Mouse (Mus musculus): ENCODE results near the gene Itga5. TPM values are rescaled to one million over a fixed set of nuclear protein-coding genes. Genes with fewer than 3 reads are reported as not detected.

The Itga5 gene
- polyA plus RNA-seq, 1 experiment from 2014 or later, result 19.4 TPM

GRCm38 (mm10) chr15:103301547-103302340, 64.8 kb downstream of the Itga5 start:
- Histone ChIP-seq H3K4me3 (replicated peaks; ENCODE audit: low read depth, low read length) (no peak overlapping the region), H3K9me3 (replicated peaks; ENCODE audit: low read length) (no peaks in the 10 kb centered on the region), H3K4me1 (replicated peaks; ENCODE audit: insufficient read depth, low read length) (peaks cover 59% of the 10 kb centered on the region), H3K27ac (peak overlapping the region; percentile 96), H3K36me3 (ENCODE audit: insufficient read depth, low read length) (0 out of 2 replicates have a peak, but pooled peaks cover 8% of the 10 kb centered on the region), H3K9ac (ENCODE audit: low read depth, low read length) (0 out of 2 replicates have a peak overlapping the region, but pooled peaks have one; percentile 5), H3K27me3 (ENCODE audit: insufficient read depth, low read length) (no peaks in the 10 kb centered on the region), H3K4me2 (ENCODE audit: low read length) (no peak overlapping the region)
- no peak for ATAC-seq (replicated peaks; ENCODE audit: low FRiP score, low read depth)
- WGBS, result 29% methylated on average over 5 of the region's 5 CpGs
- TF ChIP-seq CTCF (IDR thresholded peaks at IDR 0.05; ENCODE audit: low read depth), result no peak
- DNase-seq (ENCODE audit: low spot score), result peak; percentile 77

- no peak for ATAC-seq (replicated peaks; ENCODE audit: low FRiP score, low read depth)
- peaks cover 56% of the 10 kb centered on the region for H3K4me1 ChIP-seq (replicated peaks; ENCODE audit: insufficient read depth, low read length)
Measured at GRCm38 (mm10) chr15:103301046-103301445, 65.5 kb downstream of the Itga5 start.

GRCm38 (mm10) chr15:103300560-103300959, 66.0 kb downstream of the Itga5 start:
- H3K27me3 ChIP-seq (ENCODE audit: insufficient read depth, low read length), result no peaks in the 10 kb centered on the region
- H3K4me2 ChIP-seq (ENCODE audit: low read length), result peak overlapping the region; percentile 45
- peak overlapping the region; percentile 41; the same call in 1 of the 2 replicates for H3K9ac ChIP-seq (ENCODE audit: low read depth, low read length)
- peaks cover 60% of the 10 kb centered on the region for H3K4me1 ChIP-seq (replicated peaks; ENCODE audit: insufficient read depth, low read length)
- ATAC-seq (replicated peaks; ENCODE audit: low FRiP score, low read depth), result no peak
- H3K36me3 ChIP-seq (ENCODE audit: insufficient read depth, low read length), result 0 out of 2 replicates have a peak, but pooled peaks cover 12% of the 10 kb centered on the region
- 17% methylated on average over 2 of the region's 2 CpGs for WGBS
- TF ChIP-seq CTCF (IDR thresholded peaks at IDR 0.05; ENCODE audit: low read depth), result 0 out of 2 replicates have a peak, but pooled peaks have one; percentile 7
- DNase-seq (ENCODE audit: low spot score), result no peak
- H3K4me3 ChIP-seq (replicated peaks; ENCODE audit: low read depth, low read length), result peak overlapping the region; percentile 2; the same call in 1 of the 2 replicates
- H3K9me3 ChIP-seq (replicated peaks; ENCODE audit: low read length), result no peaks in the 10 kb centered on the region
- peak overlapping the region; percentile 73 for H3K27ac ChIP-seq

More at GRCm38 (mm10) chr15:103301046-103301445, 65.5 kb downstream of the Itga5 start:
- Histone ChIP-seq H3K27ac (peak overlapping the region; percentile 73), H3K36me3 (ENCODE audit: insufficient read depth, low read length) (0 out of 2 replicates have a peak, but pooled peaks cover 12% of the 10 kb centered on the region), H3K4me3 (replicated peaks; ENCODE audit: low read depth, low read length) (no peak overlapping the region), H3K9ac (ENCODE audit: low read depth, low read length) (no peak overlapping the region), H3K27me3 (ENCODE audit: insufficient read depth, low read length) (no peaks in the 10 kb centered on the region), H3K9me3 (replicated peaks; ENCODE audit: low read length) (no peaks in the 10 kb centered on the region), H3K4me2 (ENCODE audit: low read length) (no peak overlapping the region)
- no peak for TF ChIP-seq CTCF (IDR thresholded peaks at IDR 0.05; ENCODE audit: low read depth)
- 29% methylated on average over 2 of the region's 2 CpGs for WGBS
- no peak for DNase-seq (ENCODE audit: low spot score)

GRCm38 (mm10) chr15:103300067-103300471, 66.5 kb downstream of the Itga5 start:
- DNase-seq (ENCODE audit: low spot score) (peak; percentile 84), ATAC-seq (replicated peaks; ENCODE audit: low FRiP score, low read depth) (no peak)
- Histone ChIP-seq H3K9me3 (replicated peaks; ENCODE audit: low read length) (no peaks in the 10 kb centered on the region), H3K9ac (ENCODE audit: low read depth, low read length) (peak overlapping the region; percentile 41; the same call in 1 of the 2 replicates), H3K4me2 (ENCODE audit: low read length) (peak overlapping the region; percentile 45), H3K4me1 (replicated peaks; ENCODE audit: insufficient read depth, low read length) (peaks cover 62% of the 10 kb centered on the region), H3K4me3 (replicated peaks; ENCODE audit: low read depth, low read length) (peak overlapping the region; percentile 2; the same call in 1 of the 2 replicates), H3K36me3 (ENCODE audit: insufficient read depth, low read length) (0 out of 2 replicates have a peak, but pooled peaks cover 12% of the 10 kb centered on the region), H3K27me3 (ENCODE audit: insufficient read depth, low read length) (no peaks in the 10 kb centered on the region), H3K27ac (peak overlapping the region; percentile 73)
- 11% methylated on average over 18 of the region's 18 CpGs for WGBS
- TF ChIP-seq CTCF (IDR thresholded peaks at IDR 0.05; ENCODE audit: low read depth), result no peak

- peaks cover 61% of the 10 kb centered on the region for H3K4me1 ChIP-seq (replicated peaks; ENCODE audit: insufficient read depth, low read length)
- ATAC-seq (replicated peaks; ENCODE audit: low FRiP score, low read depth), result no peak
- H3K36me3 ChIP-seq (ENCODE audit: insufficient read depth, low read length), result 0 out of 2 replicates have a peak, but pooled peaks cover 12% of the 10 kb centered on the region
- DNase-seq (ENCODE audit: low spot score), result peak; percentile 53
- WGBS, result 45% methylated on average over 8 of the region's 8 CpGs
- H3K9ac ChIP-seq (ENCODE audit: low read depth, low read length), result 0 out of 2 replicates have a peak overlapping the region, but pooled peaks have one; percentile 41
- no peak overlapping the region for H3K4me3 ChIP-seq (replicated peaks; ENCODE audit: low read depth, low read length)
- peak overlapping the region; percentile 45 for H3K4me2 ChIP-seq (ENCODE audit: low read length)
- H3K27me3 ChIP-seq (ENCODE audit: insufficient read depth, low read length), result no peaks in the 10 kb centered on the region
- H3K9me3 ChIP-seq (replicated peaks; ENCODE audit: low read length), result no peaks in the 10 kb centered on the region
- TF ChIP-seq CTCF (IDR thresholded peaks at IDR 0.05; ENCODE audit: low read depth), result no peak
- peak overlapping the region; percentile 73 for H3K27ac ChIP-seq
Measured at GRCm38 (mm10) chr15:103299644-103300043, 66.9 kb downstream of the Itga5 start.

- DNase-seq (ENCODE audit: low spot score) (no peak), ATAC-seq (replicated peaks; ENCODE audit: low FRiP score, low read depth) (no peak)
- 0 out of 2 replicates have a peak overlapping the region, but pooled peaks have one; percentile 73 for H3K27ac ChIP-seq
- no peak overlapping the region for H3K4me2 ChIP-seq (ENCODE audit: low read length)
- H3K9me3 ChIP-seq (replicated peaks; ENCODE audit: low read length), result no peaks in the 10 kb centered on the region
- no peaks in the 10 kb centered on the region for H3K27me3 ChIP-seq (ENCODE audit: insufficient read depth, low read length)
- H3K9ac ChIP-seq (ENCODE audit: low read depth, low read length), result no peak overlapping the region
- no peak for TF ChIP-seq CTCF (IDR thresholded peaks at IDR 0.05; ENCODE audit: low read depth)
- 0 out of 2 replicates have a peak, but pooled peaks cover 12% of the 10 kb centered on the region for H3K36me3 ChIP-seq (ENCODE audit: insufficient read depth, low read length)
- H3K4me1 ChIP-seq (replicated peaks; ENCODE audit: insufficient read depth, low read length), result peaks cover 55% of the 10 kb centered on the region
- H3K4me3 ChIP-seq (replicated peaks; ENCODE audit: low read depth, low read length), result no peak overlapping the region
- WGBS, result 65% methylated on average over 5 of the region's 5 CpGs
Measured at GRCm38 (mm10) chr15:103298861-103299616, 67.5 kb downstream of the Itga5 start.

Measured in kidney, postnatal 0 days (tissue).